Mouse (Mus musculus) kidney, embryonic 16.5 days (tissue): ENCODE results near the gene Pcdh9. TPM values are rescaled to one million over a fixed set of nuclear protein-coding genes. Genes with fewer than 3 reads are reported as not detected.

Source experiments
- ATAC-seq: fragments of 200-750 bp; cut with Nextera tagmentation; 2 replicates; pipeline ENCODE4 v1.8.0; 2017; ENCODE audit warnings: moderate TSS enrichment; ENCODE audit not compliant: low FRiP score, low TSS enrichment
- H3K27ac ChIP-seq: fragments of 300-500 bp; sonication (generic); 2 replicates; pipeline ENCODE4 v1.5.1; 2014; ENCODE audit warnings: low read length
- H3K27me3 ChIP-seq: fragments of 300-500 bp; sonication (generic); 2 replicates; pipeline ENCODE4 v1.6.1; 2014; ENCODE audit warnings: low read length, control low read depth, mixed read lengths; ENCODE audit not compliant: insufficient read depth
- H3K36me3 ChIP-seq: fragments of 300-500 bp; sonication (generic); 2 replicates; pipeline ENCODE4 v1.6.1; 2014; ENCODE audit warnings: low read length, control low read depth, mixed read lengths; ENCODE audit not compliant: insufficient read depth
- H3K4me1 ChIP-seq: fragments of 300-500 bp; sonication (generic); 2 replicates; pipeline ENCODE4 v1.6.1; 2014; ENCODE audit warnings: low read length, control low read depth, mixed read lengths; ENCODE audit not compliant: insufficient read depth
- H3K4me2 ChIP-seq: fragments of 300-500 bp; sonication (generic); replicated peaks from 2 replicates; pipeline ENCODE4 v1.6.1; 2014; ENCODE audit warnings: low read depth, low read length
- H3K4me3 ChIP-seq: fragments of 300-500 bp; sonication (generic); 2 replicates; pipeline ENCODE4 v1.5.1; 2014; ENCODE audit warnings: mild to moderate bottlenecking, low read length
- H3K9ac ChIP-seq: fragments of 300-500 bp; sonication (generic); replicated peaks from 2 replicates; pipeline ENCODE4 v1.6.1; 2014; ENCODE audit warnings: low read length
- H3K9me3 ChIP-seq: fragments of 300-500 bp; sonication (generic); 2 replicates; pipeline ENCODE4 v1.6.1; 2016; ENCODE audit warnings: low read length, control low read depth
- WGBS: fragments of 180-500 bp; shearing (Covaris S2); extraction: QIAGEN DNeasy Blood & Tissue Kit; methylation state at CpG from one replicate; pipeline ENCODE4 v1.1.7; 2014; 5-methylcytosine and 5-hydroxymethylcytosine counted together
- polyA plus RNA-seq: library from polyadenylated mRNA; unstranded; fragments of >200 nt; fragmentation: Nextera tagmentation; extraction: Ambion mirVana; gene quantifications from 2 replicates; pipeline ENCODE4 v1.2.1, GENCODE M21; 2015

Pcdh9 gene
- polyA plus RNA-seq, 1 experiment from 2014 or later = 17.1 TPM

DNA sequence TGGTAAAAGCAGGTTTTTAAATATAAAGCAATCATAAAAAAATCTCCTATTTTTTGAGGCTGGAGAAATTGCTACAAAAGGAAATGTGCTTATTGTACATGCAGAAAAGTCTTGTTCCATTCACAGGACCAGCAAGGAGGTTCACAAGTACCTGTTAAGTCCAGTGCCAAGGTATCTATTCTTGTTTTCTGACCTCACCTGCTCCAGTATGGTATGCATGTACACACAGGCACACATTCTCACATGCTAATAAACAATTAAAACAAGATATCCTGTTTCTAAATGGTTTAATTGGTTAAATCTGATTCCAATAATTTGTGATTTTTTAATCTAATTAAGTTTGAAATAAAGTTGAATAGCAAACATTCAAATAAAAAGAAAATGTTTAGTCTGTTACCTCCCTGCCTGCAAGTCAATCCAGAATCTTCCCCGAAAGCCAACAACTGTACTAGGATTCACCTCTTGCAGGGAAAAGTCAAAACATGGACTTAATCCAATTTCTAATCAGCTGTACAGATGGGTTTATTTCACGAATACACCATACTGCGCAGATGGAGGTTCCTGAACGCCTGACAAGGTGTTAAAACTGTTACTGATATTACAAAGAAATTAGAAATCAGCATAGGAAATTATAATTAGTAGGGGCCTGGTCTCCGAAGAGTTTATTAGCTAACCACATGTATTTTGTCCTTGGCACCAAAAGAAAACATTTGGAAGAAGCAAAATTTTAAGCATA, 439.4 kb downstream of the Pcdh9 start:
- no peak overlapping the region for H3K9ac ChIP-seq
- H3K36me3 ChIP-seq = no peaks in the 10 kb centered on the region
- no peaks in the 10 kb centered on the region for H3K9me3 ChIP-seq
- H3K4me3 ChIP-seq = no peak overlapping the region
- H3K4me1 ChIP-seq = no peaks in the 10 kb centered on the region
- no peak overlapping the region for H3K27ac ChIP-seq
- ATAC-seq = no peak
- H3K4me2 ChIP-seq = no peak overlapping the region
- WGBS = 88% methylated on average over 5 of the region's 5 CpGs
- H3K27me3 ChIP-seq = no peaks in the 10 kb centered on the region

DNA sequence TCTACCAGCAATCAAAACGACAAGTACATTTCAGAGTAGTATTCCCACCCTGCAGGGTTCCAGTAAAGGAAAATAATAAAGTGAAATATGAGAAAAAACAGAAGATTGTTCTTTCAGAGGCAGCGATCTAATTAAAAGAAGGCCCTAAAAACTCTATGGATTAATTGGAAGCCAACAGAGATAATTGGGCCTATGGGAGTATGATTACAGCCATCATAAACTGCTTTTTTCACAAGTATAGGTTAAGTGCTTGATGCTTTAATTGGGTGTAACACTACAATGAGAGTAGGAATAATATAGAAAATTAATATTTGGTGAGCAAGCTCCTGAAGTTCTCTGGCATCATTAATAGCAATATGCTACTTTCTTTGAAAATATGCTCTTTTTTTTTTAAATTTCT, 448.6 kb downstream of the Pcdh9 start:
- Histone ChIP-seq H3K27ac (no peak overlapping the region), H3K4me3 (no peak overlapping the region), H3K36me3 (no peaks in the 10 kb centered on the region), H3K4me1 (no peaks in the 10 kb centered on the region), H3K9me3 (no peaks in the 10 kb centered on the region), H3K9ac (no peak overlapping the region), H3K4me2 (no peak overlapping the region), H3K27me3 (no peaks in the 10 kb centered on the region)
- 79% methylated on average over 2 of the region's 2 CpGs for WGBS
- no peak for ATAC-seq

DNA sequence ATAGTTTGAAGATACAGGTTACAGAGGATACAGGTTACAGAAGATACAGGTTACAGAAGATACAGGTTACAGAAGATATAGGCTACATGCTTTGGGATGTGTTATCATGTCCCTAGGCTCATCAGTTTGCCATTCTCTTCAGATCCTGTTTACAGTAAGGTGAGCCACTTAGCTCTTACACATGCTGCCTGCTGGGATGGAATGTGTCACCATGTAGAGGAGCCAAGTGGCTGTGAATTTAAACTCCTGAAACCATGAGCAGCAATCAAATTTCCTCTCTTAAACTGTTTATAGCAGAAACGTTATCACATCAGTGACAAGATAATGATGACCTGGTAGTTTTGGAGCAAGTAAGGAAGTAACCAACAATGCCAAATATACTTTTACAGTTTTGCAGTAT, 453.3 kb downstream of the Pcdh9 start:
- Histone ChIP-seq H3K4me2 (no peak overlapping the region), H3K9ac (no peak overlapping the region), H3K4me1 (no peaks in the 10 kb centered on the region), H3K27ac (no peak overlapping the region), H3K4me3 (no peak overlapping the region), H3K27me3 (no peaks in the 10 kb centered on the region), H3K36me3 (no peaks in the 10 kb centered on the region), H3K9me3 (no peaks in the 10 kb centered on the region)
- 60% methylated on average over 1 of the region's 1 CpGs for WGBS
- no peak for ATAC-seq

DNA sequence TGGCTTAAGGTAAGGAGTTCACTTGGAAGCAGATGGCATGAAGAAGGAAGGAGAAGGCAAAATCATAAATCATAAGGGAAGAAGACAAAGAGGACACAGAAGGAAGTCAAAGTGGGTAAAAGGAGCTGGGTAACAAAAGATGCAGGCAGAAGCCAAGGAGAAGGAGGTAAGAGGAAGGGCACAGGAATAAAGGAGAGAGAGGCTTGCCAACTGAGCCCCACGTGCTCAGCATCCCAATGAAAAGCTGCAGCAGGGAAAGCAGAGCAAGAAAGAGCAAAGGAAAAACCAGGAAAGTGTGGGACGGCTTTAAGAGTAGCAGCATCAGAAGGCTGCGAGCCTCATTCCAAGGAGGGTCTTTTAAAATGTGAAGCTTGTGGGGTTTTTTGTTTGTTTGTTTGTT, 473.7 kb downstream of the Pcdh9 start:
- no peak overlapping the region for H3K4me2 ChIP-seq
- ATAC-seq = no peak
- H3K27ac ChIP-seq = no peak overlapping the region
- no peaks in the 10 kb centered on the region for H3K9me3 ChIP-seq
- no peaks in the 10 kb centered on the region for H3K4me1 ChIP-seq
- no peaks in the 10 kb centered on the region for H3K27me3 ChIP-seq
- WGBS = 60% methylated on average over 3 of the region's 3 CpGs
- H3K9ac ChIP-seq = no peak overlapping the region
- no peaks in the 10 kb centered on the region for H3K36me3 ChIP-seq
- no peak overlapping the region for H3K4me3 ChIP-seq

DNA sequence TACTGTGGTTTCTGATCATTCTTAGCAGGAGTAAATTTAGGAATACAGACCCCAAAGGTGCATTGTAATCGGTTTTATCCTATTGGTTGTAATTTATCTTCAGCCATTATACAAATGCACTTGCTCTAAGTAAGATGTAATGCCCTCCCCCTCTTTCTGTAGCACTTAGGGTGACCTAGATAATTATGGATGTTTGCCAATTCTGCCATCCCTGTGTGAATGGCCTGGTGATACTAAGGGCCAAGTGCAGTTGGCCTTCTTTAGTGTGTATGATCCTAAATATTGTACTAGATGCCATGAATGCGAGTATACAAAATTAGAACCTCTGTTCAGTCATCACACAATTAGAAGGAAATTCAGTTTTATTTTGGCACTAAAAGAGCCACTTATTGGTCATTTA, 475.0 kb downstream of the Pcdh9 start:
- no peaks in the 10 kb centered on the region for H3K9me3 ChIP-seq
- 81% methylated on average over 2 of the region's 2 CpGs for WGBS
- H3K27me3 ChIP-seq = no peaks in the 10 kb centered on the region
- no peak overlapping the region for H3K27ac ChIP-seq
- H3K4me3 ChIP-seq = no peak overlapping the region
- no peak overlapping the region for H3K4me2 ChIP-seq
- no peaks in the 10 kb centered on the region for H3K36me3 ChIP-seq
- no peak for ATAC-seq
- no peaks in the 10 kb centered on the region for H3K4me1 ChIP-seq
- no peak overlapping the region for H3K9ac ChIP-seq

DNA sequence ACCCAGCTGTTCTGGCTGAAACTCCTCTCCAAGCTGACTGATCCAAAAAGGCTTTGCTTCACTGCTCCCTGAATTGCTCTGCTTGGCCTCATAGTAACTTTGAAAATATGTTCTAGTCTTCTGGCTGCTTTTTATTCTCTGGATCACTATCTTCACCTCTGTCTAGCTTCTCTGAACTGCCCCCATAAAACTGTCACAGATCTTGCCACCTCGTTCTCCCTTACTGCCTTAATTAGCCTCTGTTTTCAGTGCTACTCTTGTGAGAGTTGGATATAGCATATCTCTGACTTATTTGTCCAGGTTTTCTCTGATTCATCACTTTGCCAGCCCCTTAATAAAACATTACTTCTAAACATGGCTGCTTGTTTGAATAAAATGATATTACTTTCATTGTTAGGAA, 481.2 kb downstream of the Pcdh9 start:
- H3K4me1 ChIP-seq = no peaks in the 10 kb centered on the region
- no peak for ATAC-seq
- H3K4me3 ChIP-seq = no peak overlapping the region
- no peak overlapping the region for H3K27ac ChIP-seq
- H3K9ac ChIP-seq = no peak overlapping the region
- H3K36me3 ChIP-seq = no peaks in the 10 kb centered on the region
- H3K9me3 ChIP-seq = peaks cover 2% of the 10 kb centered on the region; the same call in 1 of the 2 replicates
- H3K4me2 ChIP-seq = no peak overlapping the region
- 24% methylated on average over 1 of the region's 1 CpGs for WGBS
- no peaks in the 10 kb centered on the region for H3K27me3 ChIP-seq

DNA sequence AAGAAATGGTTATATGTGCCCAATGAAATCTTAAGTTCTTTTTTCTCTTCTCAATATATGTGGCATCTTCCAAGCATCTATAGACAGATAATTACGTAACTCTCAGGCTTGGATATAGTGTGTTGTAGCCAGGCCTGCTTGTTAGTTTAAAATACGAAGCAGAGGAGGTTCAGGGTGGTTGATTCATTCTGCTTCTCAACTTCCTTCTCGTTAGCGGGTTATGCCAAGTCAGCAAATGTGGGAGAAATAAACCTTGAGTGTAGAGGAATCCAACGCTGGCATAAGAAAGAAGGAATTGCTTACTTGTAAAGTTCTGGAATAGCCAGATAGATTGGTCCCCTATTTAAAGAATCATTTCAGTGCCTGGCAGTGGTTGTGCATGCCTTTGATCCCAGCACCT, 482.7 kb downstream of the Pcdh9 start:
- 88% methylated on average over 5 of the region's 5 CpGs for WGBS
- no peak overlapping the region for H3K9ac ChIP-seq
- no peaks in the 10 kb centered on the region for H3K36me3 ChIP-seq
- H3K4me2 ChIP-seq = no peak overlapping the region
- H3K4me1 ChIP-seq = no peaks in the 10 kb centered on the region
- H3K27me3 ChIP-seq = no peaks in the 10 kb centered on the region
- ATAC-seq = no peak
- peaks cover 2% of the 10 kb centered on the region; the same call in 1 of the 2 replicates for H3K9me3 ChIP-seq
- no peak overlapping the region for H3K27ac ChIP-seq
- H3K4me3 ChIP-seq = no peak overlapping the region

DNA sequence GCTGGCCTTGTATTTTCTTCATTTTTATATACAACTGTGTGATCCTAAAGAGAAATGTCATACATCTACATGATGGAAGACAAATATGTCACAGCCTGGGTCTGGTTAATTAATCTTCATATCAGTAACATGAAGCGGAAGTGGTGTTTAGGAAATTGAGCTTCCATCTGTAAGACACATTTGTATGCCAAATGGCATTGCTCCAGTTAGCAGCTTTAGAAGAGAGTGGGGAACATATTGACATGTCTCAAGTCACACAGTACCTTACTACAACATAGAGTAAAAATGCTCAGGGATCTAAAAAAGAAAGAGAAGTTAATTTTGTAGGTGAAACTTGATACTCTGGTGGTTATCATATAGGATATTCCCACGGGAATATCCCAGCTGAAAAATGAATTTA, 505.4 kb downstream of the Pcdh9 start:
- 72% methylated on average over 2 of the region's 2 CpGs for WGBS
- no peak overlapping the region for H3K4me2 ChIP-seq

DNA sequence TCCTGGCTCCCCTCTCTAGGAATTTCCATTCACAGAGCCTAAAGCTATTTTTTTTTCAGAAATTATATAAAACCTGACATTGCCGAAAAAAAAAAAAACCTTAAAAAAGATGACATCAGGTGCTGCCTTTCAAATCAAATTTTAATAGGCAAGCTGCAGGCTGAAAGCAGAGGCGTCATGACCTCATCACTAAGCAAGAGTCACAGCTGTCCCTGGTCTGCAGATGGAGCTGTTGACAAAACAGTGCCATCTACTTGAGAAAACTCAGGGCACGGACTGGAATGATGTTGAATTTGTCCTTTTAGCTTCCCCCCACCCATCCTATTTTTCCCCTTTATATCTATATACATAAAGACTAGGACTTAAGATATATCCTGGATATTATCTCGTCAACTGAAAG, 509.3 kb downstream of the Pcdh9 start:
- 52% methylated on average over 4 of the region's 4 CpGs for WGBS
- no peaks in the 10 kb centered on the region for H3K4me1 ChIP-seq
- no peak overlapping the region for H3K4me3 ChIP-seq
- no peak overlapping the region for H3K9ac ChIP-seq
- H3K36me3 ChIP-seq = no peaks in the 10 kb centered on the region
- H3K4me2 ChIP-seq = no peak overlapping the region
- H3K27me3 ChIP-seq = no peaks in the 10 kb centered on the region
- H3K27ac ChIP-seq = no peak overlapping the region
- H3K9me3 ChIP-seq = no peaks in the 10 kb centered on the region
- no peak for ATAC-seq

More for the DNA sequence above, 505.4 kb downstream of the Pcdh9 start:
- Histone ChIP-seq H3K9me3 (no peaks in the 10 kb centered on the region), H3K36me3 (no peaks in the 10 kb centered on the region), H3K4me1 (no peaks in the 10 kb centered on the region), H3K27me3 (no peaks in the 10 kb centered on the region), H3K27ac (no peak overlapping the region), H3K9ac (no peak overlapping the region), H3K4me3 (no peak overlapping the region)
- ATAC-seq = no peak

DNA sequence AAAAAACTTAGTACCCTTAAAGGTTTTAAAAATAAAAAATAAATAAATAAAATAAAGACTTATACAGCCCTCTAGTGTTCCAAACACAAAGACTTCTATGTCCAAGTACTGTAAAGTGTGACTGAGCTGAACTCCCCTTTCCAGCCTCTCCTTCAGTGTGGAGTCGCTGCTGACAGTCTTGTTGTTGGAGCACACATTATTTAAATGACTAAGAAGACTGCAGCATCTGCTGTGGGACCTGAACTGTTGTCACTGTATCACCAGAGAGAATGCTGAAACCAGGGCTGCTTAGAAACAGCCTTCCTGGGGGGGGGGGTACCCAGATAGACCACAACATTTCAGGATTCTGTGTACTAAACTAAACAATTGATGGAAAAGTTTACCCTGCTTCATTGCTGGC, 509.7 kb downstream of the Pcdh9 start:
- H3K4me1 ChIP-seq = no peaks in the 10 kb centered on the region

More for the DNA sequence above, 509.7 kb downstream of the Pcdh9 start:
- Histone ChIP-seq H3K27me3 (no peaks in the 10 kb centered on the region), H3K9ac (no peak overlapping the region), H3K4me2 (no peak overlapping the region), H3K4me3 (no peak overlapping the region), H3K9me3 (no peaks in the 10 kb centered on the region), H3K27ac (no peak overlapping the region), H3K36me3 (no peaks in the 10 kb centered on the region)
- 38% methylated on average over 1 of the region's 1 CpGs for WGBS
- ATAC-seq = no peak
